Mouse (Mus musculus): ENCODE data around the gene Gzmm.

Gene Gzmm

DNA sequence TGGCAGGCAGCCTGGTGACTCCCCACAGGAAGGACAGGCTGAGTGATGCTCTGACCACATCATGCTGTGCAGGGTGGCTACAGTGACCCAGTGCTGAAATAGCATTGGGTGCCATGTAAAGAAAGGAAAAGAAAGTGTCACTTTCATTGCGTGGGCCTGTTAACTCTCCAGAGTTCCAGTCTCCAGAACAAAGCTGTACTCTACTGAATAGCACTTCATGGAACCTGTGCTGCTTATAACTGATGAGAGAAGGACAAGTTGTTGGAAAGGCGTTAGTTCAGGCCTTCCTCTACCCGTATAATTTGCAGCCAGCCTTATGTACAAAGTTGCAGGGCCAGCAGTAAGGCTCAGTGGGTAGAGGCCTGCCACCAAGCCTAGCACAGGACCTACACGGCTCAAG is at the start of gene Gzmm:
TSS of gene Gzmm (plus strand) at position 301 of the 400 bp plus-strand sequence.
- no peak for DNase-seq

DNA sequence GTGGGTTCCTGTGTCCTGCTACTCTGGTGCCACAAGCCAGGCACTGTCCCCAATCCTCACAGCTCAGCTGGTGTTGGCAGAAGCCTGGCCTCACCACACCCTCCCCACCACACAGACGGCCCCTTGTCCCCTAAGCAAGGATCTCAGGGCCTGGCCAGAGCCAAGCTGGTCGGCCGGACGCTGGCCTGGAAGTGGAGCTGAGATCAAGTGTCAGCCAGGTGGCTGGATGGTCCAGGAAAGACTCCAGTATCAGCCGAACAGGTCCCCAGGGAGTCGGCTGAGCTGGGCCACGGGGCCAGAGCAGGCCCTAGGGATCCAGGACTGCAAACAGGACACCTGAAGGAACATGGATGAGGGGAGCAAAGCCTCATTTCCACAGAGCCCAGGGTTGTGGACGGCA is 43.1 kb upstream of the Gzmm start, which contains the start of gene Odf3l2:
TSS of gene Odf3l2 (minus strand) at position 28 of the 400 bp plus-strand sequence.
- DNase-seq: no peak

DNA sequence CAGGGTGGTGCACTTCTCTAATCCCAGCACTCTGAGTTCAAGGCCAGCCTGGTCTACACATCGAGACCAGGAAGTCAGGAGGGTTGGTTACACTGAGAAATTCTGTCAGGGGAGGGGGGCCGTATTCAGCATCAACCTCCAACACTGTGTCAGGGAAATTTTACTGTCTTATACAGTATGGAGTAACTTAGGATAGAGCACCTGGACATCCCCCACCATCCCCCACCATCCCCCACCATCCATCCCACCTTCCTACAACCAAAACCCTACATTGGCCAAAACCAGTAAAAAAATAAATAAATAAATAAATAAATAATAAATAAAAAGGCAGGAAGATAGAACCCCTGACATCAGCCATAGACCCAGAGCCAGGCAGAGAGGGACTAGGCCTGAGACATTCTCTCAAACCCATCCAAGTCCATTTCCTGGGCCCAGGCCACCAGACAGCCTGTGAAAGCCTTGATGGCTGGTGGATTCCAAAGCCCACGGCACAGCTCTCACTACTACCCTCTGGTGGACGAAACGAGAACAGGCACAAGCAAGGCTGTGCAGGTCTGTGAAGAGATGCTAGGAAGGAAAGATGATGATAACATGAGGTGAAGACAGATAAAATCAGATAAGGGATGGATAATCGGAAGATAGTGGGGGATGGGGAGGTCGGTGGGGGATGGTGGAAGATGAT is 39.6 kb upstream of the Gzmm start:
- peak; percentile 60 to 87 for DNase-seq

DNA sequence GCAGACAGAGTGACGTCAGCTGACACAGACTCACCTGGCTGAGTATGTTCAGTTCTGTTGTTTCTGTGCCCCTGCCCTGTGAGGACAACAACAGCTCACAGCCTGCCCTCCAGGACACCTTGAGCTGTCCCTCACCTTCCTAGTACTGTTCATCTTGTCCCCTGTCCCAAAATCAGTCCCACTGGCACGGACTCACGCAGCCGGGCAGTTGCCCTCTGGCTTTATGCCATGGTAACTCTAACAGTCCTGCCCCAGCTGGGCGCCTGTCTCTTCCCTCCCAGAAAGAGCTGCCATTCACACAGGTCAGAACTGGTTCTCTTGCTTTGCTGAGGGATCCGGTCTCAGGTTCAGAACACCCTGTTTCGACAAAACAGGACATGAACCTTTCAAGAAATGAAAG is 36.0 kb upstream of the Gzmm start:
- DNase-seq: no peak

DNA sequence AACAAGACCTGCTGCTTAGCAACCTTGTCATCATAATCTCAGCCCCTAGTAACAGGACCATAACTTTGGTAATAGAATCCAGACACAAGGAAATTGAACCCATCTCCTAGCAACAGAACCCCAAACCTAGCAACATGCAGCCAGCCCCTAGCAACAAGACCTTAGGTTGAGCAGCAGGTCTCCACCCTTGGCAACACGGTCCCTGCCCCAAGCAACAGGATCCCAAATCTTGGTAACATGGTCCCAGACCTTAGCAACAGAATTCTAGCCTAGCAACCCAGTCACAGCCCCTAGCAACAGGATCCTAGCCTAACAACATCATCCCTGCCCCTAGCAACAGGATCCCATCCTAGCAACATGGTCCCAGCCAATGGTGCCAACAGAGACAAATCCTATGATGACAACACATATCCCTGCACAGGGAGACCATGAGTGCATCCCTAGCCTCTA is 33.8 kb upstream of the Gzmm start:
- no peak for DNase-seq

DNA sequence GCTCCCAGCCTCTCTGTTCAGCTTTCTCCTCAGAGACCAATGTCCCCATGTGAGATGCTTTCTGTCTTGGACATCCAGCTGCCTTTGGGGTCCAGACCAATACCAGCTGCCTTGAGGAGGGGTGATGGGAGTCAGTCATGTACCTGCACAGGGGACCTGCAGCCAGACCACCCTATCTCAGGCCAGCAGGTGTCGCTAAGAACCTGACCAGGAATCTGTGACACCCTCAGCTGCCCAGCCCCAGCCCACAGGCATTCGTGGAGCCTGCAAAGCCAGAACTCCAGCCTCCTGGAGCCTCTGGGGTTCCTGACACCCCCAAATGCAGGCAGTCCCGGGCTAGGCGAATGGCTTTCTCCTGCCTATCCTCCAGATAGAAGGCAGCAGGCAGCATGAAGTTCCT is 30.0 kb upstream of the Gzmm start:
- DNase-seq: peak in 1 of 2 experiments; percentile 57

DNA sequence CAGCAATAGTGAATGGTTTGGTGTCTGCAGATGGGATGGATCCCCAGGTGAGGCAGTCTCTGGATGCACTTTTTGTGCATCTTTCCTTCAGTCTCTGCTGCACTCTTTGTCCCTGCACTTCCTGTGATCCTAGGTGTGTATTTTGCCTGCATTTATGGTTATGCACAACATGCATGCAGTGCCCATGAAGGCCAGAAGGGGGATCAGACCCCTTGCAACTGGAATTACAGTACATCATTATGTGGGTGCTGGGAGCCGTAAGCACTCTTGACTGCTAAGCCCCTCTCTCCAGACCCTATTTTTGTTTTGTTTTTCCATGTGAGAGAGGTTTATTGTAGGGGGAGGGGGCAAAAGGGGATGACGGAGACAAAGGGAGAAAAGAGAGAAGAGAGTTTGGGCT is 28.5 kb upstream of the Gzmm start:
- DNase-seq: peak in 1 of 2 experiments; percentile 36

DNA sequence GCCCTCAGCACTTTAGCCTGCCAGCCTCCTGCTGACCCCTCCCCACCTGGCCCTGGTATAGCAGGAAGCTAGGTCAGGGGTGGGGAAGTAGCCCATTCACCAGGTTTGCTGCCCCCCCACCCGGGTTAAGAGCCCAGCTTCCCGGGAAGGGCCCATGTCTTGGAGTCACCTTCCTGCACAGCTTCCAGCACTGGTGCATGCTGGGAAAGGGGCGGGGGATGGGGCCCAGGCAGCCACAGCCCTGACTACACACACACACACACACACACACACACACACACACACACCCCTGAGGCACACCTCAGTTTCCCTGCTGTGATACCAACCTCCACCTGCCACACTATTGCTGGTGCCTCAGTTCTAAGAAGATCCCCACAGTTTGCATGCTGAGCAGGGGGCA is 27.0 kb upstream of the Gzmm start:
- DNase-seq: no peak

DNA sequence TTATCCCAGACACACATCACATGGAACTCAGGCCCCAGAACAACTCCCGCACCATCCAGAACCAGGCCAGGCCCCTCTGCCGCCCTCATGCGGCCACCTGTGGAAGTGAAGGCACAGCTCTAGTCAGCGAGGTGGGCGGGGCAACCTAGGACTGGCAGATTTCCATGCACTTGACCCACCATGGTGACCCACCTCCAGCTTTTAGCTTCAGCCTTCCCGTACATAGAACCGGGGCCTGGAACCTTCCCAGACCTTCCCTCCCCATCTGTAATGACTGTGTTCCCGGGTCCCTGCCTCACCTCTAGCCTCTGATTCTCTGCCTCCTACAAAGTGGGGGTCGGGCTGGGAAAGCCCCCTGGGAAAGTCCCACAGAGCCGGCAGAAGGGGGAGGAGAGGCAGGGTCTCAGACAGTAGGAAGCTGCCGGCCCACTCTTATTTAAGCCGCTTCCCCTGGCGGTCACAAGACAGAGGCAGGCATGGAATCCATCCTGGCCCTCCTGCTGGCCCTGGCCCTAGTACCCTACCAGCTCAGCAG is 24.6 kb upstream of the Gzmm start, which contains the start of gene Madcam1:
TSS of gene Madcam1 (plus strand) at position 429 of the 535 bp plus-strand sequence.
- peak; percentile 61 to 88 for DNase-seq

DNA sequence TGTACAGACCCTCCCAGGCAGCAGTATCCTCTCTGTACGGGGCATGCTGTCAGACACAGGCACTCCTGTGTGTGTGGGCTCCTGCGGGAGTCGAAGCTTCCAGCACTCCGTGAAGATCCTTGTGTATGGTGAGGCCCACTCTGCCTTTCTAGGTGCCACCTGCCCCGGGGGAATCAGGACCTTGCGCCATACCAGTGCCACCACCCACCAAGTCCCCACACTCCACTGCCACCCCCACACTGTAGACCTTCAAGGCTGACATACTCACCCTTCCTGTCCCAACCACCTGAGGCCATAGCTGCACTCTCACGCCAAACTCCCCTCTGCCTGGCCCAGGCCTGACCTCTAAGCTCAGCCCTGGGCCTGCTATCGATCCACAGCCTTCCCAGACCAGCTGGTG is 23.8 kb upstream of the Gzmm start:
- DNase-seq: no peak

DNA sequence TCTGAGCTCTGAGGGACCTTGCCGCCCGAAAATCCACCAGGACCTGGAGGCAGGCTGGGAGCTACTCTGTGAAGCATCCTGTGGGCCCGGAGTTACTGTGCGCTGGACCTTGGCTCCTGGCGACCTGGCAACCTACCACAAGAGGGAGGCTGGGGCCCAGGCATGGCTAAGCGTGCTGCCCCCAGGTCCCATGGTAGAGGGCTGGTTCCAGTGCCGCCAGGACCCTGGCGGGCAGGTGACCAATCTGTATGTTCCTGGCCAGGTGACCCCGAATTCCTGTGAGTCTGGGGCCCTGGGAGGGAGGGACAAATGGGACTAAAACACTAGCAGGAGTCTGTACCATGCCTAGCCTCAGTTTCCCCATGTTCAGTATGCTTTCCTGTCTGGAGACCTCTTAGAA is 22.3 kb upstream of the Gzmm start:
- DNase-seq: no peak

DNA sequence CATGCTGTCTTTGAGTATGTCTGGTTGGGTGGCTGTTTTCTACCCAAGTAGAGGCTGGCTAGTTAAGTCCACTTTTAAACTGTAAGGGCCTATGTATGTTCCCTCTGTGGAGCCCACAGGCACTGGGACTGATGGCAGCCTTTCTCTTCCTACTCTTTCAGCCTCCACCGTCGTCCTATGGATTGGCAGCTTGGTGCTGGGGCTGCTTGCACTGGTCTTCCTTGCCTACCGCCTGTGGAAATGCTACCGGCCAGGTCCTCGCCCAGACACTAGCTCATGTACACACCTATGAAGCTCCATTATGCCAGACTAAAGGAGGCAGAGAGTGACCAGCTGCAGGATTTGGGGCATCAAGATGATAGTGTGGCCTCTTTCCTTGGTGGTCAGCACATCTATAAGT is 20.7 kb upstream of the Gzmm start:
- no peak for DNase-seq

DNA sequence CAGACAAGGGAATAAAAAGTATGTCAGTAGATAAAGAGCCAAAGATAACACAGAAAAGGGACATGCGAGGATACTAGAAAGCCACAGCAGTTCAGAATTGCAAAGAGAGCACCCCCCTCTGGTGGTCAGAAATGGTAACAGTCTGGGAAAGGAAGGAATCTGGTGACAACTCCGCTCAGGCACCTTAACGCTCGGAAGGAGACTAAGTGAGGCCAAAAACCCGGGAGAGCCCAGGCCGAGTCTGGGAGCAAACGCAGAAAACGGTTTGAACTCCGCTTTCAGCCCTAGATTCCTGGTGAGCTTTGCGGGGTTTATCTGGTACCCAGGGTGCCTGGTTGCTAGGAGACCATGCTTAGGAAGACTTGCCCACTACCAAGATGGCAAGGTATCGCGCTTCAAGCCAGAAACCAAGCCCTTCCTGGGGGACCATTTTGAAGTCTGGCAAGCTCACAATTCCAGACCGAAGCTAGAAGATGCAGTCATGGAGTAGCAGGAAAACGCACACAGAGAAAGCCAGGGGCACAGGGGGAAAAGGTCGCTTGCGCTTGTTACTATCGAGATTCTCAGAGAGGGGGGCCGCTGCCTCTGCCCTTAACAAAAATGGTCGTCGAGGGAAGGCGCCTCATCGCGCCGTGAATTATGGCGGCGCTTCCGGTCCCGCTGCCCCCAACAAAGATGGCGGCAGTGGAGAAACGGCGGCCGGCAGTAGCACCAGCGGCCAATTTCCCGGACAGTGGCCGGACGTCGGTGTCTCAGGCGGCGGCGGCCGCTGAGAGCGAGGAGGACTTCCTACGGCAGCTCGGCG is 19.8 kb upstream of the Gzmm start, which contains the start of gene Tpgs1:
TSS of gene Tpgs1 (plus strand) at position 599 of the 805 bp plus-strand sequence.
- DNase-seq: peak; percentile 91 to 92

DNA sequence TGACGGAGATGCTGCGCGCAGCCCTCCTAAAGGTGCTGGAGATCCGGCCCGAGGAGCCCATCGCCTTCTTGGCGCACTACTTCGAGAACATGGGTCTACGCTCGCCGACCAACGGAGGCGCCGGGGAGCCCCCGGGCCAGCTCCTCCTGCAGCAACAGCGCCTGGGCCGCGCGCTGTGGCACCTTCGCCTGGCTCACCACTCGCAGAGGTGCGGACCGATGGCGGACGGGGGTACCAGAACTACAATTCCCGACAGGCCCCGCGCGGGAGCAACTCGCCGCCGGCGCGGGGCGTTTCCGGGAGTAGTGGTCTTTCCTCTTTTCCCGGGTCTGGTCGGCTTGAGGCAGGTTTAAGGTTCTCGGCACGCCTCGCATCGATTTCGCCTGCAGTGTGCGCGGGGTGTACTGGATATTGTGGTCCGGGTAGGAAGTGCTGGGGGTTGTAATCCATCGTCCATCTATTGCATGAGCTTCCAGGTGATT is 19.2 kb upstream of the Gzmm start:
- peak; percentile 65 to 88 for DNase-seq

DNA sequence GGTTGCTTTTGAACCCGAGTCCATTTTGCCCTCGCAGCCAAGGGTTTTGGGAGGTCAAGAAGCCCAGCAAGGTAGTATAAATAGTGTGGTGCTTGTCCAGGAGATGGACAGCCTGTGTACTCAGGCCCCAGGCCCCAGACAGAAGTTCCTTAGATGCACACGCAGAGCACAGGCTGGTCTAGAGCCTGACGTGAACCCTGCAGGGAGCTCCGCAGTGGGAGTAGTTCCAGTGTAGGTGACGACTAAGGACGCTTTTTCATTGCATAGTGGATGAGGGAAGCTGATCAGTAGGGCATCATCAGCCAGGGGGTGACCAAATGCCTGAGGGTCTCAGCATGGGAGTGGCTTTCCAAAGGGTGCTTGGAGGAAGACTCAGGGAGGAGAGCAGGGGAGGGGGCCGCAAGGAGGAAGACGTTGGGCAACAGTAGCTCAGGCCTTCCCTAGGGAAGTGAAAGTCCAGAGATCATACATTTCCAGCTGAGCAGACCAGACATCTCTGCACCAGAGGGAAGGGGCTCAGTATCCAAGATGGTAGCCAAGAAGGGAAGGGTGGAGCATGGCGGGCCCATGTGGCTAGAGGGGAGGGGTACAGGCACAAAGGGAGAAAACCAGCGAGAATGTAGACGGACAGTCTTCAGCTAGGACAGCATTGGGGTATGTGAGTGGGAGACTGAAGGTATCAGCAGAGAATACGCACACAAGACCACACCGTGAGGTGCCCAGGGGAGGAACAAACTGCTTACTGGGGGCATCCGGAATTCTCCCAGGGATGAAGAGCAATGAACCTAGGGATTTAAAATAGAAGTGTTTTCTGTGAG is 18.5 kb upstream of the Gzmm start:
- DNase-seq: no peak

DNA sequence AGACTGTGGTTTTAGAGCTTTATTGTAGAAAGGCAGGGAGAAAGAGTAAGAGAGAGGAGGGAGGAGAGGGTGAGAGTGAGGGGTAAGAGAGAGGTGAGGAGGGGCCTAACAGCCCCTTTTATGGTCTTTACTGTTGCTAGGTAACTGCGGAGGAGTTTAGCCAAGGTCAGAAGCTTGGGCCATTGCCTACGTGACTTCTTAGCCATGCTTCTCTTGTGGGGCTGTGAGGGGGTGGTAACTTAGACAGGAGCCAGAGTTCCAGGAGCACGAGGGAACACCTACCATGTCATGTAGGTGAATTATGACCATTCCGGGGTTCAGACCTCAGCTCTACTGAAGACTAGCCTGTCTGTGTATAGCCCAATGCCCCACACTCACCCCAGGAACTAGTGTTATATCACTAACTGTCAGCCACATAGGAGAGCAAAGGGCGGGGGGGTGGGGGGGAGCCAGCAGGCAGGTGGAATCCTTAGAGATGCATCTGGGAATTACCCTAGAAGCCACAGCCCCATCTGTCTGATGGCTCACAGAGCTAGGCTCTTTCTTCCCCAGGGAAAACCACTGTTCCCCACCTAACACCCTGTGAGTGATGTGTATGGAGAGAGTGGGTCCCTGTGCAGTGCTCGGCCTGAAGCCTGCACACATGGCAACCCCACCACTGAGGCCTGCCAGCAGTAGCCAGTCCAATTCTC is 17.3 kb upstream of the Gzmm start:
- no peak for DNase-seq

DNA sequence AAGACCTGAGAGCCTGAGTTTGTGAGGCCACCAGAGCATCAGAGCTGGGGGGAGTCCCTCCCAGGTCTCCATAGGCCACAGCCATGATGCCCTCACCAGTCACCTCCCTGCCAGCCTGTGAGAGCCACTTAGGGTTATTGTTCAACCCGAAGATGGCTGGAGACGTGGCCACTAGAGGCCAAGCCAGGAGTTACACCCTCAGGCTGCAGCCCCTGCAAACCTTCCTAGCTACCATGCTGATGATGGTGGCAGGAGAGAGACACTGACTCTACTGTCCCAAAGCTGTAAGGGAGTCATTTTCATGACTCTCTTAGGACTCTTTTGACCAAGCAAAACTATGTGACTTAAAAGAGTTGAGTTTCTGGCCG is 16.7 kb upstream of the Gzmm start:
- DNase-seq: peak in 1 of 2 experiments; percentile 33

DNA sequence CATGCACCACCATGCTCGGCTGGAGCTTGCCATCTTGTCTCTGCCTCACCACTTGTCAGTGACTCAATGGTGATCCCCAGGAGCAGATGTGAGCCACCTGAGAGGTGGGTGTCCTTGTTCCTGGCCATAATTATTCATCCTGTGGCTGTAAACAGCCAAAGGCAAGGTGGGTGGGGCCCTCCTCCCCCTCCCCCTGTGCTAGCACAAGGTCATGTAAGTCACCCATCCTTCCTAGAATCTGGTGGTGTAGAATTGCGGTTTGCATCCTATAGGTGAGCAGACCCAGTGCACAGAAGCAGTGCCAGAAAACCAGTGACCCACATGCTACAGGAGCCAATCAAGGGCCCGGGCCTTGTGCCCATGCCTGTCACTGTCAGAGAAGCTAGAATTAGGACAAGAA is 15.8 kb upstream of the Gzmm start:
- DNase-seq: no peak

DNA sequence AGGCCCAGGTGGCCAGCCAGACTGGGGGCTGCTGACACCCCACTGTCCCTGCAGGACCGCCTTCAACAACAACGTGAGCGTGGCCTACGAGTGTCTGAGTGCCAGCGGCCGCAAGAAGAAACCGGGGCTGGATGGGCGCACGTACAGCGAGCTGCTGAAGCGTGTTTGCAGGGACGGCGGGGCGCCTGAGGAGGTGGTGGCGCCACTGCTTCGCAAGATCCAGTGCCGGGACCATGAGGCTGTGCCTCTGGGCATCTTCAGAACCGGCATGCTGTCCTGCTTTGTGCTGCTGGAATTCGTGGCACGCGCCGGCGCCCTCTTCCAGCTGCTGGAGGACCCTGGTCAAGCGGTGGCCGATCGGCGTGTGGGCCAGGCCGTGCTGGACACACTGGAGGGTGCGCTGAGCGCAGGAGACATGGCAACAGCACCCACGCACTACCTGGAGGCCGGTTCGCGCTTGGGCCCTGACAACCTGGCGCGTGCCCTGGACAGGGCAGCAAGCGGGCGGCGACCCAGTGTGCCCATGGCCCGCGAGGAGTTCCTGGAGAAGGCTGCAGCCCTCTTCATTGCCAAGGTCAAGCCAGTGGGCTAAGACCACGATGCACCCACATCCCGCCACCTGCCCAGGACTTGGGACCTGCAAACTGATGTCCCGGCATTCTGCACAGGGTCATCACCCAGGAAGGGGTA is 13.3 kb upstream of the Gzmm start:
- no peak for DNase-seq

DNA sequence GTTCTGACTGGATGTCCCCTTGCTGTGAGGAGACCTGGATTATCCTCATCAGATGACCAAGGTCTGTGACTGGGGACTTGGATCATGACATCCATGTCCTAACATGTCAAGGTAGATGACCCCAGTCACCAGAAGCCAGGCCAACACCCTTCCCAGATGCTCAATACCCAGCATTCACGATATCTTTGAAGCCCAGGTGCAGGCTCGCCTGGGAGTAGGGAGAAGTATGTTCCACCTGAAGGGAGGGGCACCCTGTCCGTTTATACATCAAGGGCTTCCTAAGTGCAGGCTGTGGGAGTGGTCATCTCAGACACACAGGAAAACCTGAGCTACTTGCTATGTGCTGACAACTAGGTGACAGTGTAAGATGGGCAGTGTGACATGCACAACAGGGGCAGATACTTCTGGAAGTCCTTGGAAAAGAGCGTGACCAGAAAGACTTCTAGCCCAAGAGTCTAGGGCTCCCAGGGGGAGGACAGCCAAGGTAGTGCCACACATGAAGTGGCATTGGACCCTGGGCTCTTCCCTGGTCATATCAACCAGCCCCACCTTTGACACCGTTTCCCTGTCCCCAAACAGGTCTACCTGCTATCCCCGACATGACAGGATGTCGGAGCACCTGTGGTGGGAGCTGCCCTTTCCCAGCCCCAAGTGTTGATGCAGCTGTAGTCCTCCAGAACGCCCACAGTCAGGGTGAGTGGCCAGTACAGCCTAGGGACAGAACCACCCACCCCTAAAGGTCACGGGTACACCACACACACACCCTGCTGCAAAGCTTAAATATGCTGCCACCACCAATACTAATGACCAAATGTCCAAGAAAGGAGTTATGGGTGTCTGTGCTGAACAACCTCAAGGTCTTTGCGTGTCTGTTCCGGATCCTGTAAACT is 8.0 kb upstream of the Gzmm start:
- no peak for DNase-seq

All from kidney, postnatal 36 days (tissue).